Mouse (Mus musculus) neural tube, embryonic 14.5 days (tissue): ENCODE data around the gene Ntf3. TPM values are rescaled to one million over a fixed set of nuclear protein-coding genes. Genes with fewer than 3 reads are reported as not detected.

ENCODE experiments used
- ATAC-seq: fragments of 200-750 bp; cut with Nextera tagmentation; 2 replicates; pipeline ENCODE4 v1.8.0; 2017; ENCODE audit warnings: low read depth, mild to moderate bottlenecking, moderate TSS enrichment, moderate library complexity
- H3K27ac ChIP-seq: fragments of 300-500 bp; sonication (generic); 2 replicates; pipeline ENCODE4 v1.5.1; 2014; ENCODE audit warnings: low read depth, mild to moderate bottlenecking, control low read depth, low read length, moderate library complexity, mixed read lengths
- H3K27me3 ChIP-seq: fragments of 300-500 bp; sonication (generic); 2 replicates; pipeline ENCODE4 v1.6.1; 2014; ENCODE audit warnings: low read length; ENCODE audit not compliant: control insufficient read depth, insufficient read depth
- H3K36me3 ChIP-seq: fragments of 300-500 bp; sonication (generic); 2 replicates; pipeline ENCODE4 v1.6.1; 2014; ENCODE audit warnings: low read length, mixed read lengths; ENCODE audit not compliant: control insufficient read depth, insufficient read depth
- H3K4me1 ChIP-seq: fragments of 300-500 bp; sonication (generic); 2 replicates; pipeline ENCODE4 v1.6.1; 2014; ENCODE audit warnings: low read length; ENCODE audit not compliant: control insufficient read depth, insufficient read depth
- H3K4me2 ChIP-seq: fragments of 300-500 bp; sonication (generic); 2 replicates; pipeline ENCODE4 v1.6.1; 2014; ENCODE audit warnings: mild to moderate bottlenecking, low read depth, low read length, control low read depth
- H3K4me3 ChIP-seq: fragments of 300-500 bp; sonication (generic); 2 replicates; pipeline ENCODE4 v1.5.1; 2014; ENCODE audit warnings: low read depth, low read length, control low read depth, mixed read lengths
- H3K9ac ChIP-seq: fragments of 300-500 bp; sonication (generic); replicated peaks from 2 replicates; pipeline ENCODE4 v1.6.1; 2014; ENCODE audit warnings: low read depth, mild to moderate bottlenecking, control low read depth, low read length, mixed read lengths
- H3K9me3 ChIP-seq: fragments of 300-500 bp; sonication (generic); 2 replicates; pipeline ENCODE4 v1.6.1; 2016; ENCODE audit warnings: low read length; ENCODE audit not compliant: control insufficient read depth
- WGBS: fragments of 180-500 bp; shearing (Covaris S2); extraction: QIAGEN DNeasy Blood & Tissue Kit; methylation state at CpG from one replicate; pipeline ENCODE4 v1.1.7; 2014; 5-methylcytosine and 5-hydroxymethylcytosine counted together
- polyA plus RNA-seq: library from polyadenylated mRNA; unstranded; fragments of >200 nt; fragmentation: Nextera tagmentation; extraction: Ambion mirVana; gene quantifications from 2 replicates; pipeline ENCODE4 v1.2.1, GENCODE M21; 2014

Ntf3 gene
- polyA plus RNA-seq, 1 experiment from 2014 or later: 6.4 TPM

DNA sequence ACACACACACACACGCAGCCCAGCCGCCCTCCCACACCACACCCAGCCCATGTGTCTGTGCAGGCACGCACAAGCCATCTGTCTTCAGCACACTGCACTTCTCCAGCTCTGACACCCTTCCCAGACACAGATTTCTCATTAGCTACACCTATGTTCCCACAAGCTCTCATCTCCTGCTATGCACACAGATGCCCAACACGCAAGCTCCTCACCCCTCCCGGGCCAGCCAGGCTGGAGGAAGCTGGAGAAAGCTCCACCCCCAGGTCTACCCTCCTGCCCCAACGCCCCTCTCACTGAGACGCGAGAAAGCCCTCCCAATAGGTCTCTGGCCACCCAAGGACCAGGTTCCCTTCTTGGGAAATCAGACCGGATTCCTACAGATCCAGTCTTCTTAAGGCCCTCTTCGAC is 4.4 kb downstream of the Ntf3 start:
- peak overlapping the region; percentile 28; the same call in 1 of the 2 replicates for H3K4me3 ChIP-seq
- H3K27me3 ChIP-seq: peaks cover 45% of the 10 kb centered on the region
- no peak overlapping the region for H3K9ac ChIP-seq
- H3K9me3 ChIP-seq: peaks cover 6% of the 10 kb centered on the region; the same call in 1 of the 2 replicates
- H3K27ac ChIP-seq: no peak overlapping the region
- peaks cover 24% of the 10 kb centered on the region for H3K4me1 ChIP-seq
- ATAC-seq: no peak; the same call in 1 of the 2 replicates
- 5% methylated on average over 9 of the region's 10 CpGs for WGBS
- H3K4me2 ChIP-seq: peak overlapping the region; percentile 57
- H3K36me3 ChIP-seq: no peaks in the 10 kb centered on the region

DNA sequence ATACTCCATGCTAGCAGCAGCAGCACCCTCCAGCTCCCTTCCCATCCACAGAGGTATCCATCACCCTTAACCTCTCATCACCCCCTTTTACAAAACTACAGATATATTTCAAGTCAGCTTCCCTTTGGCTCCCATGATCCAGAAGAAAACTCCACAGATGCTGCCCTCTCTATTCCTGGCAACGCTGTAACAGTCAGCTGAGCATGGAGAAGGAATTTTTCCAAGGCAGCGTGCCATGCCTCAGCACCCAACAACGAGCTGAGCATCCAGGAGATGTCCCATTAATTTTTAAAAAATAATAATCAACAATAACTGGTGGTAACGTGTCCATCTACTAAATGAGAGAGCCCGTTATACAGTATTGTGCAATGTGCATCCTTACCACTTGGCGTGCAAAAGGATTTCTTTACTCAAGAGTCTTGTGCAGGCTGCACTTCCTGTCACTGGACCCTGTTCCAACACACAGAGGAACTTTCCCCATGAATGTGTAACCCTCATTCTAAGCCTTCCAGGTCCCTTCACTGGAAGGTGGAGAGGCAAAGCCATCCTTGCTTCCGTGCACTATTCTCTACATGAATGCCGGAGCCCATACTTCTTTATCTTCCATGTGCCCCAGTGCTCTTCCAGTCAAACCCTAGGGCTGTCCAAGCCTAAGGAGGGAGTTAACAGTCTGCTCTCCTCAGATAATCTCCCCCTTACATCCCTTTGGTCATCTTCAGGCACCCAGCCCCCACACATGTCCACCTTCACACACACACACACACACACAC is 5.0 kb downstream of the Ntf3 start:
- no peak overlapping the region for H3K9ac ChIP-seq
- H3K9me3 ChIP-seq: peaks cover 6% of the 10 kb centered on the region; the same call in 1 of the 2 replicates
- no peaks in the 10 kb centered on the region for H3K36me3 ChIP-seq
- H3K4me2 ChIP-seq: peak overlapping the region; percentile 4; the same call in 1 of the 2 replicates
- ATAC-seq: no peak
- WGBS: 60% methylated on average over 8 of the region's 8 CpGs
- peaks cover 41% of the 10 kb centered on the region for H3K27me3 ChIP-seq
- H3K27ac ChIP-seq: no peak overlapping the region
- no peak overlapping the region for H3K4me3 ChIP-seq
- H3K4me1 ChIP-seq: peaks cover 22% of the 10 kb centered on the region

DNA sequence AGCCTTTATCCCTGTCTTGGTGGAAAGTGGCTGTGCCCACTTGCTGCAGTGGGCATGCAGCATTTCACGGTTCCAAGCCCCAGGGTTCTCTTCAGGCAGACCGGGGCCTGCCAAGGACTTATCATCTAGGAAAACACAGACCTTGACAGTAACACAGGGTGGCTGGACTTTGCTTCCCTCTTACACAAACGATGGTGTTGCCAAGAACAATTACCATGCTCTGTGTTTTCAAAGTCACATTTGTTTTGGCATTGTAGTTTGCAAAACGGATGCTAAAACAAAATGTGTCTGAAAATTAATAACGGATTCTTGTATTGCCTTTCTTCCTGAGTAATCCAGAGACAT is 6.7 kb downstream of the Ntf3 start:
- Histone ChIP-seq H3K27me3 (peaks cover 29% of the 10 kb centered on the region), H3K4me3 (no peak overlapping the region), H3K9me3 (peaks cover 6% of the 10 kb centered on the region; the same call in 1 of the 2 replicates), H3K9ac (no peak overlapping the region), H3K4me2 (no peak overlapping the region), H3K4me1 (peaks cover 18% of the 10 kb centered on the region), H3K27ac (no peak overlapping the region), H3K36me3 (no peaks in the 10 kb centered on the region)
- no peak for ATAC-seq
- 61% methylated on average over 5 of the region's 5 CpGs for WGBS

DNA sequence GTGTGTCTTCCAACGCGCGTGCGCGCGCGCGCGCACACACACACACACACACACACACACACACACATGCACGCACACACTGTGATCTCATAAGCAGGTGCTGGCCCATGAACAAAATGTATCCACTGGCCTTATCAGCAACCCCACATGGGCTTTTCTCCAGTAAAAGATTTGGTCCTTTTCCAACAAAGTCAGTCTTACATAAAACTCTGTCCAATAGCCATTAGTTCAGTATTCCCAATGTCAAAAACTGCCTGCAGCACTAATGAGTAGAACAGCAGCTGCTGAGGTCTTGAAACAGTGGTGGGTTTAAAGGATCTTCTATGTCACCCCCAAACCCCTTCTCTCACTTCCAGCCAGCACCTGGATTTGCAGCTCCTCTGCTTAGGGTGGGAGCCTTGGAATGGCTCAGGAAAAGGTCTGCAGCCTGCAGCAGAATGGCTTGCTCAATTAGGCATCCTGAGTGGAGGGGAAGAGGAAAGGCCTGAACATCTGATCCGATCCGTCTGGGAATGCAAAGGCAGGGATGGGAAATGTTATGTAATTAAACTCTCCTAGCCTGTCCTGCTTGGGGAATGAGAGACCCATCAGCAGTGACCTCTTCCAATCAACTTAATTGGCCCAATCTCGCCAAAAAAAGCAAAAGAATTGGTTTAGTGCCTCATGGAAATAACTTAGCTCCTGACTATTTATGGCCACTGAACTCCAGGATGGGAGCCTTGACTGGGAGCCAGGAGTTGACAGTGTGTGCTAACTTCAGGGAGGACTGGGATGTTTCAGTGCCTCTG is 7.2 kb downstream of the Ntf3 start:
- Histone ChIP-seq H3K9ac (no peak overlapping the region), H3K4me1 (peaks cover 13% of the 10 kb centered on the region), H3K36me3 (no peaks in the 10 kb centered on the region), H3K4me2 (no peak overlapping the region), H3K4me3 (no peak overlapping the region), H3K9me3 (peaks cover 6% of the 10 kb centered on the region; the same call in 1 of the 2 replicates), H3K27me3 (peaks cover 25% of the 10 kb centered on the region), H3K27ac (no peak overlapping the region)
- WGBS: 77% methylated on average over 13 of the region's 13 CpGs
- ATAC-seq: no peak

DNA sequence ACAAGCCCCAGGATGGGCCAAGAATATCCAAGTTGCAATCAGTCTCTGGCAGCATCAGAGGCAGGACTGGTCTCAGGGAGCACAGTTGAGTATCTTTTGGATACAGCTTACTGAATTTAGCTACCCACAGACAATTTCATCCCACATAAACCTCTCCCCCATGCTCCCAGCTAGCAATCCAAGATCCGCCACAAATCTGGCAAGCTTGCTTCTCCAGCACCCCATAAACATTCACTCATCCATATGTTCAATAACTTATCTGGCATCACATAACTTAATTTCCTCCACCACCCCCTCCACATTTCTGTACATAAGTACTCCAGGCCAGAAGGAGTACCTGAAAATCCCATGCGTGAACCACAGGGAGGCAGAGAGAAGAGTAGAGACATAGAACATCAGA is 10.8 kb downstream of the Ntf3 start:
- Histone ChIP-seq H3K4me1 (no peaks in the 10 kb centered on the region), H3K9me3 (peaks cover 6% of the 10 kb centered on the region; the same call in 1 of the 2 replicates), H3K27me3 (no peaks in the 10 kb centered on the region), H3K4me3 (no peak overlapping the region), H3K4me2 (no peak overlapping the region), H3K36me3 (no peaks in the 10 kb centered on the region), H3K27ac (no peak overlapping the region), H3K9ac (no peak overlapping the region)
- 94% methylated on average over 2 of the region's 2 CpGs for WGBS
- no peak for ATAC-seq

DNA sequence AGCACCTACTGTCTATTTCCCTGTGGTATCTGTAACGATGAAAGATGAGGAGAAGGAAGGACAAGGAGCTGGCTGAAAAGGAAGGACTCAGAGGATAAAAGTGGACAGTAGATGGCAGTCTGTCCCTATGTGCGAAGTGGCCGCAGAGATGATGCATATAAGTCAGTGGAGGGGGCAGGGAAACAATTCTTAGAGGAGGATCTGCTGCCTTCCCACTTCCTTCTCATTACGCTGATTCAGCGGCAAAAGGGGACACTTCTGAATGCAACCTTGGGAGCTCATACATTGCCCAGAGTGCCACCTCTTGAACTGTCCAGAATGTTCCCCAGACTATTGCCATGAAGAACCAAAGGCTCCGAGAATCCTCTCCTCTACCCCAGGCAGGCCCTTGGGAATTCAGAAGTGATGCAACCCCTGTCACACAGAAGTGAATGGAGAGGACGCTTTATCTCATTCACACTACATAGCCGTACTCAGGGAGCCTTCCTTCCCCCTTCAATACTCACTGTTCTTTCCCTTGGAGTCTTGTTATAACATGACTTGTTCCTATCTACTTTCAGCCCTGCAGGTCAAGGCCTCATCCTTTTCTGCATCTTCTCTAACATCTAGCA is 12.2 kb downstream of the Ntf3 start:
- Histone ChIP-seq H3K27me3 (no peaks in the 10 kb centered on the region), H3K36me3 (no peaks in the 10 kb centered on the region), H3K4me3 (no peak overlapping the region), H3K4me1 (no peaks in the 10 kb centered on the region), H3K9ac (no peak overlapping the region), H3K4me2 (no peak overlapping the region), H3K9me3 (peaks cover 6% of the 10 kb centered on the region; the same call in 1 of the 2 replicates), H3K27ac (no peak overlapping the region)
- WGBS: 39% methylated on average over 8 of the region's 8 CpGs
- ATAC-seq: 0 out of 2 replicates have a peak, but pooled peaks have one; percentile 44

DNA sequence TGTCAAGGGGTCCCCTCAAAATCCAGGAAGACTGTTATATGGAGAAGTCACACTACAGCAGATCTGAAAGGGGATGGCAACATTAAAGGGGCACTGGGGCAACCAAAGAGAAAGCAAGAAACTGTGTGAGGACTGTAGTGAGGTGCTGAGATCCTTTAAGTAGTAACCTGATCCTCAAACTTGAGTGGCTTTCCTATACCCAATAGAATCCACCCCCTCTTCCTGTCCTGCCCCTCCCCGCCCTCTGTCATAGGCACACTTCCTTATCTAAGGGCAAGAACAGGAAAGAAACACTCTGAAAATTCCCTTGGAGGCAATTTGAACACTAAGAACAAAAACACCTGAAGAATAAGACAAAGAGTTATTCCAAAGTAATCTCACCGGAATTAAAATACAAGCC is 13.6 kb downstream of the Ntf3 start:
- Histone ChIP-seq H3K36me3 (no peaks in the 10 kb centered on the region), H3K27me3 (no peaks in the 10 kb centered on the region), H3K4me1 (no peaks in the 10 kb centered on the region), H3K4me2 (no peak overlapping the region), H3K4me3 (no peak overlapping the region), H3K9me3 (0 out of 2 replicates have a peak, but pooled peaks cover 1% of the 10 kb centered on the region), H3K27ac (no peak overlapping the region), H3K9ac (no peak overlapping the region)
- no peak for ATAC-seq
- 78% methylated on average over 2 of the region's 2 CpGs for WGBS

DNA sequence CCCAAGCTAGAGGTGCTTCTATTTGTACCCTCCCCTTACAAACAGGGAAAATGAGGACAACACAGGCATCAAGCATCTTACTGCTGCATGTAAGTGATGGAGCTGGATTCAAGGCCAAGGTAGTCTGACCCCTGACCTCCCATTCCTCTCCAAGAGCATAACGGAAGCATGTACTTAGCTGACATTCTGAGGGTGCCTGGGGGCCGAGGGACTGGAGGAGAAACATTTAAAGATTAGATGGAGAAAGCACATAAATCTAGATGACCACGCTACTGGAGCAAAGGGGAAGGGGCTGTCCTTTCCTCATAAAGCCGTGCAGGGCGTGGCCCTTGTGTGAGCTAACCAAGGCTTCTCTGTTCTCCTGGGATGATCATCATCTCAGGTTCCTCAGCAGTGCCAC is 23.1 kb downstream of the Ntf3 start:
- Histone ChIP-seq H3K9ac (no peak overlapping the region), H3K27me3 (no peaks in the 10 kb centered on the region), H3K4me2 (no peak overlapping the region), H3K27ac (no peak overlapping the region), H3K4me1 (no peaks in the 10 kb centered on the region), H3K36me3 (no peaks in the 10 kb centered on the region), H3K9me3 (no peaks in the 10 kb centered on the region), H3K4me3 (no peak overlapping the region)
- WGBS: 83% methylated on average over 5 of the region's 5 CpGs
- no peak for ATAC-seq

DNA sequence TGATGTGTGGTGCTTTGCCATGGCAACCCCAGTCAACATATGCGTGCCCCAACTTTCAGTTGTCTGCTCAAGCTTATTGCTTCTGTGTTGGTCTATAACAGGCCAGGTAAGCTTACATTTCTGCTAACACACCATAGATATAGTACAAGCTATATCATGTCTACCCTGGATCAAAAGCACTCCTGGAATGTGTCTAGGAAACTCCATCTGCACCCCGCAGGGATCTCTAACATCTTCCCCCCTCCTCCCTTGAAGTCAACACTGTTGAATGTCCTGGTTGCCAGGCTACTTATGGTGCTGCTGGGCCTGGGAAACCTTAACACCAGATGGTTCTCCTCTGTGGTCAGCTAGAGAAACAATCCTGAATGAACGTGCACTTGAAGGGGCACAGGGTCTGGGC is 24.0 kb downstream of the Ntf3 start:
- ATAC-seq: no peak
- Histone ChIP-seq H3K27ac (no peak overlapping the region), H3K27me3 (no peaks in the 10 kb centered on the region), H3K9ac (no peak overlapping the region), H3K9me3 (no peaks in the 10 kb centered on the region), H3K4me2 (no peak overlapping the region), H3K4me1 (no peaks in the 10 kb centered on the region), H3K4me3 (no peak overlapping the region), H3K36me3 (no peaks in the 10 kb centered on the region)
- WGBS: 77% methylated on average over 3 of the region's 3 CpGs
